Comparison of ENCODE assay signal across 11 mouse cellular contexts in the genomic region with DNA sequence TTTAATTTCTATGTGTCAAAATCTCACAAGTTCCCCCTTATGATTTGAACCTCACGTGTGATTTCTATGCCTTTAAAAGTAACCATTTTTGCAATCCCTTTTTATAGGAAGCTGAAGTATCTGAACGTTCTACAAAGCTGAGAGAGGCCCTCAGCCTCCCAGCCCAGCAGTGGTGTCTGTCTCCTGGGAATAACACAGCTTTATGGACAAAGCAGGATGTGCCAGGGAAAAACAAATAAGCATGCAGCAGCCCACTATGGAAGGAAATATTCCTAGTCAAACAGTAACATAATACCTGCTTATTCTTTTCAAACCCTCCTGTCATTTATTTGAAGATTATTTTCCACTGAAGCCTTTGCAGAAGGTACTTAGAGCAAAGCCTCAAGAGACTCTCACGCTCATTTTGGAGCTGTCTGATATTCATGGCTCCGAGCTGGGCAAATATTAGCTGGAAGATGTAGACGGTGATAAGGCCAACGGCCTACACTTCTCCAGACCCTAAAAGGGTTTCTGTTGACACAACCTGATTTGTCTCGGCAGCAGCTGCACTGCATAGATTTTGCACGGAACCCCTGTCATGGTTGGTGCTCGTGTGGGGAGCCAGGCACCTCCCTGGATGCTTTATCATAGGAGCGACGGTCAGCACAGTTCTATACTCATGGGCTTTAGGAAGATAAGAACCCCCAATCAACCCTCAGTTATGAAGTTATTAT. TPM values are rescaled to one million over a fixed set of nuclear protein-coding genes. Genes with fewer than 3 reads are reported as not detected.
A peak's percentile ranks its signal among the peaks of the same experiment; 100 is the strongest.
DNase-seq lines count a peak whose midpoint lies in the region; ATAC-seq and TF ChIP-seq lines count a peak whose summit lies in the region.
"Had no signal": no experiment of that assay in that cellular context is flagged by ENCODE, and none has a peak within 500 bp of the region (broad histone marks: within the 10 kb centered on the region; RNA-seq: fewer than 3 reads in every experiment).

No protein-coding gene starts in this region.

- no peak for TF ChIP-seq CTCF in hindbrain, postnatal 0 days (IDR thresholded peaks at IDR 0.05; ENCODE audit: low read depth)

- no peaks in the 10 kb centered on the region for H3K9me3 ChIP-seq in hindbrain, embryonic 12.5 days (replicated peaks)
- no peaks in the 10 kb centered on the region for H3K9me3 ChIP-seq in hindbrain, postnatal 0 days (ENCODE audit: low read length)
- no peaks in the 10 kb centered on the region for H3K9me3 ChIP-seq in embryonic facial prominence, embryonic 10.5 days
- no peaks in the 10 kb centered on the region for H3K9me3 ChIP-seq in intestine, embryonic 16.5 days (ENCODE audit: control insufficient read depth, low read length)
- H3K9me3 ChIP-seq in midbrain, embryonic 12.5 days, result no peaks in the 10 kb centered on the region

- H3K36me3 ChIP-seq in hindbrain, embryonic 12.5 days, result no peaks in the 10 kb centered on the region
- no peaks in the 10 kb centered on the region for H3K36me3 ChIP-seq in hindbrain, postnatal 0 days (ENCODE audit: insufficient read depth, low read length)
- no peaks in the 10 kb centered on the region for H3K36me3 ChIP-seq in embryonic facial prominence, embryonic 10.5 days (replicated peaks)
- no peaks in the 10 kb centered on the region for H3K36me3 ChIP-seq in intestine, embryonic 16.5 days (ENCODE audit: control insufficient read depth, insufficient read depth, low read length)
- no peaks in the 10 kb centered on the region for H3K36me3 ChIP-seq in midbrain, embryonic 12.5 days

- H3K9ac ChIP-seq in hindbrain, embryonic 12.5 days, result no peak overlapping the region
- no peak overlapping the region for H3K9ac ChIP-seq in hindbrain, postnatal 0 days (replicated peaks; ENCODE audit: low read length)
- H3K9ac ChIP-seq in intestine, embryonic 16.5 days (ENCODE audit: low read depth, low read length), result no peak overlapping the region
- H3K9ac ChIP-seq in midbrain, embryonic 12.5 days (replicated peaks), result no peak overlapping the region

- ATAC-seq in hindbrain, embryonic 12.5 days (ENCODE audit: low FRiP score), result no peak
- ATAC-seq in hindbrain, postnatal 0 days, result no peak
- ATAC-seq in intestine, embryonic 16.5 days, result peak; percentile 60
- ATAC-seq in midbrain, embryonic 12.5 days (ENCODE audit: low FRiP score, low read depth), result peak; percentile 62

- 28% methylated on average over 11 of the region's 11 CpGs for WGBS in hindbrain, embryonic 12.5 days
- 36% methylated on average over 11 of the region's 11 CpGs for WGBS in hindbrain, postnatal 0 days
- WGBS in embryonic facial prominence, embryonic 10.5 days, result 47% methylated on average over 11 of the region's 11 CpGs
- 25% methylated on average over 11 of the region's 11 CpGs for WGBS in intestine, embryonic 16.5 days
- 39% methylated on average over 11 of the region's 11 CpGs for WGBS in midbrain, embryonic 12.5 days

- H3K27me3 ChIP-seq in hindbrain, embryonic 12.5 days, result no peaks in the 10 kb centered on the region
- no peaks in the 10 kb centered on the region for H3K27me3 ChIP-seq in hindbrain, postnatal 0 days (ENCODE audit: insufficient read depth, low read length)
- no peaks in the 10 kb centered on the region for H3K27me3 ChIP-seq in embryonic facial prominence, embryonic 10.5 days (replicated peaks; ENCODE audit: low read depth, poor library complexity, severe bottlenecking)
- H3K27me3 ChIP-seq in intestine, embryonic 16.5 days (replicated peaks; ENCODE audit: control insufficient read depth, insufficient read depth, low read length), result no peaks in the 10 kb centered on the region
- H3K27me3 ChIP-seq in midbrain, embryonic 12.5 days, result no peaks in the 10 kb centered on the region

- DNase-seq in hindbrain, postnatal 0 days (ENCODE audit: low spot score), result no peak
- no peak for DNase-seq in embryonic facial prominence, embryonic 10.5 days (ENCODE audit: low spot score)
- DNase-seq in adipocyte (ENCODE audit: low spot score), result no peak
- no peak for DNase-seq in left cerebral cortex, adult 9 months (ENCODE audit: low spot score in 2 of 2)
- DNase-seq: adrenal gland, postnatal 25 days; gastrocnemius, postnatal 36 days; right cerebral cortex, postnatal 25 days; thymus, postnatal 4 days had no signal

- no peak overlapping the region for H3K4me2 ChIP-seq in hindbrain, embryonic 12.5 days (replicated peaks)
- H3K4me2 ChIP-seq in hindbrain, postnatal 0 days (ENCODE audit: low read depth, low read length), result no peak overlapping the region
- H3K4me2 ChIP-seq in intestine, embryonic 16.5 days (ENCODE audit: low read depth, low read length), result no peak overlapping the region
- no peak overlapping the region for H3K4me2 ChIP-seq in midbrain, embryonic 12.5 days (replicated peaks)

- peaks cover 39% of the 10 kb centered on the region for H3K4me1 ChIP-seq in hindbrain, embryonic 12.5 days
- H3K4me1 ChIP-seq in hindbrain, postnatal 0 days (ENCODE audit: insufficient read depth, low read length), result no peaks in the 10 kb centered on the region
- peaks cover 89% of the 10 kb centered on the region for H3K4me1 ChIP-seq in embryonic facial prominence, embryonic 10.5 days
- H3K4me1 ChIP-seq in intestine, embryonic 16.5 days (ENCODE audit: control insufficient read depth, insufficient read depth, low read length), result peaks cover 44% of the 10 kb centered on the region
- H3K4me1 ChIP-seq in midbrain, embryonic 12.5 days, result peaks cover 24% of the 10 kb centered on the region

- H3K27ac ChIP-seq in hindbrain, embryonic 12.5 days, result peak overlapping the region; percentile 48; the same call in 1 of the 2 replicates
- no peak overlapping the region for H3K27ac ChIP-seq in hindbrain, postnatal 0 days
- peak overlapping the region; percentile 61 for H3K27ac ChIP-seq in embryonic facial prominence, embryonic 10.5 days (replicated peaks)
- peak overlapping the region; percentile 1; the same call in 1 of the 2 replicates for H3K27ac ChIP-seq in intestine, embryonic 16.5 days (ENCODE audit: low read length)
- peak overlapping the region; percentile 54 for H3K27ac ChIP-seq in midbrain, embryonic 12.5 days (replicated peaks)

- no peak overlapping the region for H3K4me3 ChIP-seq in hindbrain, embryonic 12.5 days
- no peak overlapping the region for H3K4me3 ChIP-seq in hindbrain, postnatal 0 days (ENCODE audit: low read length)
- no peak overlapping the region for H3K4me3 ChIP-seq in embryonic facial prominence, embryonic 10.5 days
- no peak overlapping the region for H3K4me3 ChIP-seq in intestine, embryonic 16.5 days (ENCODE audit: low read length)
- no peak overlapping the region for H3K4me3 ChIP-seq in midbrain, embryonic 12.5 days

RNA-seq across cellular contexts. Expression of a gene that starts 13.3 kb away (rescaled TPM):
- 8.3 and 12.4 TPM in 2 replicates for polyA plus RNA-seq in hindbrain, embryonic 12.5 days (2016; fragmentation: Nextera tagmentation; extraction: Ambion mirVana)
- 11.4 and 13.7 TPM in 2 replicates for total RNA-seq in hindbrain, postnatal 0 days (2014; rRNA removed)
- 15.4 and 20.5 TPM in 2 replicates for polyA plus RNA-seq in hindbrain, postnatal 0 days (2015; fragmentation: Nextera tagmentation; extraction: Ambion mirVana)
- 6.9 and 8.8 TPM in 2 replicates for polyA plus RNA-seq in embryonic facial prominence, embryonic 10.5 days (2016; fragmentation: Nextera tagmentation; extraction: Ambion mirVana)
- polyA plus RNA-seq in intestine, embryonic 16.5 days (2015; fragmentation: Nextera tagmentation; extraction: Ambion mirVana), result 44.0 and 44.7 TPM in 2 replicates
- 18.7 and 26.2 TPM in 2 replicates for polyA plus RNA-seq in midbrain, embryonic 12.5 days (2016; fragmentation: Nextera tagmentation; extraction: Ambion mirVana)

Comparison
In these comparisons a context has a peak if more than half of its experiments do, and no peak if none do; other contexts are left out.
1. ATAC-seq: peak in intestine, embryonic 16.5 days (single experiment) and midbrain, embryonic 12.5 days (single experiment); none in hindbrain, embryonic 12.5 days (single experiment) and hindbrain, postnatal 0 days (single experiment).